Mouse (Mus musculus) kidney, adult 2 months (tissue): Measurements from ENCODE around the gene B3galt1.

ENCODE experiments used
- CTCF ChIP-seq: fragments of 200-500 bp; conservative IDR thresholded peaks from 2 replicates; pipeline ENCODE4 v1.5.1; 2011; ENCODE audit warnings: low read depth, mild to moderate bottlenecking, control low read depth, low read length, moderate library complexity, mixed read lengths; ENCODE audit not compliant: insufficient read depth, insufficient read length
- POLR2A ChIP-seq: fragments of 200-500 bp; IDR thresholded peaks from one replicate; pipeline ENCODE4 v1.6.1; 2011; ENCODE audit warnings: low read depth, low read length, control low read depth

DNA sequence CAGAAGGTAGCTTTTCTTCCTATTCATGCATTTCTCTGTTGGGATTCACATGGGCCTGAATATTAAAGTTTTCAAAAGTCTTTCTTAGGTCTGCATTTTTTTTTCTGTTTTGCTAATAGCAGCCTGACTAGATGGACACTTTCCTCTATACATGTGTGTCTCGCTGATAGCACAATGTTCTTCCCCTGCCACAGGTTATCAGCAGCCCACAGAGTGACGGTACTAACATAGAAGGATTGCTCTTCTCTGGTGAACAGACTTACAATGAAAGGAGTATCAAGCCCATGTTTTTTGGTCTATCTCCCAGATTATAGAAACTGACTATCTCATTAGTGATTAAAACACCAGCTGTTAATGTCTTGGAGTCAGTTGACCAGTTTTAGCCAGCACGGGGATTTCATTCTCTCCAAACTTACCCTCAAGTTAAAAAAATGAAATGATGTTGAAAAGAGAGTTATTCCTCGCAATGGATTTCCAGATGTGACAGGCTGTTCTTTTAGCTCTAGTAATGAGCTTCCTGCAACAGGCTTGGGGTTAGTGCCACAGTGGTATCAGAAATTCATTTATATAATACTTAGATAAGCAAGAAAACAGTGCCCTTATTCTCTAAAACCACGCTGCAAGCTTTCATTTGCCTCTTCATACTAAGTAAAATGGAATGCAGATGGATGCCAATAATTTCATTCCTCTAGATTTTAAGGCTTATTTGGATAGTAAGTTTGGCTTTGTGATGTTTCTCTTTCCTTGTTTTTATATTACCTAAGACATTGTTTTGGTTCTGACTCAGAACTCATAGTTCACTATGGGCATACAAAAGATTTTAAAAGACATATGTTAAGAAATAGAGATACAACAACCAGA is 263.6 kb downstream of the B3galt1 start:
- TF ChIP-seq POLR2A (no peak), CTCF (no peak)
